Mouse (Mus musculus) heart, embryonic 16.5 days (tissue): ENCODE data around the gene Srp68. TPM values are rescaled to one million over a fixed set of nuclear protein-coding genes. Genes with fewer than 3 reads are reported as not detected.

Experiments used
- ATAC-seq: fragments of 200-750 bp; cut with Nextera tagmentation; replicated peaks from 2 replicates; pipeline ENCODE4 v1.8.0; 2017; ENCODE audit warnings: moderate number of reproducible peaks; ENCODE audit not compliant: insufficient read depth, low FRiP score; ENCODE audit errors: extremely low read depth
- H3K27ac ChIP-seq: fragments of 300-500 bp; sonication (generic); 2 replicates; pipeline ENCODE4 v1.5.1; 2014; ENCODE audit warnings: mild to moderate bottlenecking, low read length, control low read depth, moderate library complexity
- H3K27me3 ChIP-seq: fragments of 300-500 bp; sonication (generic); 2 replicates; pipeline ENCODE4 v1.6.1; 2014; ENCODE audit warnings: low read length, mixed read lengths; ENCODE audit not compliant: control insufficient read depth, insufficient read depth
- H3K36me3 ChIP-seq: fragments of 300-500 bp; sonication (generic); 2 replicates; pipeline ENCODE4 v1.6.1; 2014; ENCODE audit not compliant: control insufficient read depth, insufficient read depth
- H3K4me1 ChIP-seq: fragments of 300-500 bp; sonication (generic); 2 replicates; pipeline ENCODE4 v1.6.1; 2014; ENCODE audit warnings: low read length, mixed read lengths; ENCODE audit not compliant: control insufficient read depth, insufficient read depth
- H3K4me2 ChIP-seq: fragments of 300-500 bp; sonication (generic); 2 replicates; pipeline ENCODE4 v1.6.1; 2014; ENCODE audit warnings: low read depth, mild to moderate bottlenecking, control low read depth, low read length
- H3K4me3 ChIP-seq: fragments of 300-500 bp; sonication (generic); 2 replicates; pipeline ENCODE4 v1.5.1; 2014; ENCODE audit warnings: mild to moderate bottlenecking, control low read depth, low read length
- H3K9ac ChIP-seq: fragments of 300-500 bp; sonication (generic); 2 replicates; pipeline ENCODE4 v1.6.1; 2014; ENCODE audit warnings: low read length, control low read depth
- H3K9me3 ChIP-seq: fragments of 300-500 bp; sonication (generic); replicated peaks from 2 replicates; pipeline ENCODE4 v1.6.1; 2016; ENCODE audit warnings: low read length; ENCODE audit not compliant: control insufficient read depth
- WGBS: fragments of 180-500 bp; shearing (Covaris S2); extraction: QIAGEN DNeasy Blood & Tissue Kit; methylation state at CpG from one replicate; pipeline ENCODE4 v1.1.7; 2014; 5-methylcytosine and 5-hydroxymethylcytosine counted together
- polyA plus RNA-seq: library from polyadenylated mRNA; unstranded; fragments of >200 nt; fragmentation: Nextera tagmentation; extraction: Ambion mirVana; gene quantifications from 2 replicates; pipeline ENCODE4 v1.2.1, GENCODE M21; 2015

The Srp68 gene
- polyA plus RNA-seq, 1 experiment from 2014 or later: 72.3 TPM

- Histone ChIP-seq H3K4me1 (no peaks in the 10 kb centered on the region), H3K27ac (no peak overlapping the region), H3K9me3 (no peaks in the 10 kb centered on the region), H3K36me3 (peaks cover 20% of the 10 kb centered on the region), H3K9ac (no peak overlapping the region), H3K27me3 (no peaks in the 10 kb centered on the region), H3K4me3 (no peak overlapping the region), H3K4me2 (no peak overlapping the region)
- 80% methylated on average over 8 of the region's 8 CpGs for WGBS
- ATAC-seq: no peak
Observed at GRCm38 (mm10) chr11:116209257-116209656, 64.8 kb downstream of the Srp68 start.

GRCm38 (mm10) chr11:116208660-116209059 is 65.4 kb downstream of the Srp68 start:
- H3K36me3 ChIP-seq: peaks cover 20% of the 10 kb centered on the region
- H3K27me3 ChIP-seq: no peaks in the 10 kb centered on the region
- H3K4me1 ChIP-seq: no peaks in the 10 kb centered on the region
- no peaks in the 10 kb centered on the region for H3K9me3 ChIP-seq
- no peak overlapping the region for H3K4me2 ChIP-seq
- H3K27ac ChIP-seq: no peak overlapping the region
- no peak for ATAC-seq
- H3K9ac ChIP-seq: no peak overlapping the region
- WGBS: 79% methylated on average over 3 of the region's 3 CpGs
- no peak overlapping the region for H3K4me3 ChIP-seq

GRCm38 (mm10) chr11:116206678-116207077 is 67.3 kb downstream of the Srp68 start:
- H3K36me3 ChIP-seq: peaks cover 20% of the 10 kb centered on the region
- H3K9ac ChIP-seq: no peak overlapping the region
- 76% methylated on average over 4 of the region's 4 CpGs for WGBS
- no peaks in the 10 kb centered on the region for H3K4me1 ChIP-seq
- H3K4me2 ChIP-seq: no peak overlapping the region
- no peaks in the 10 kb centered on the region for H3K27me3 ChIP-seq
- H3K27ac ChIP-seq: no peak overlapping the region
- H3K4me3 ChIP-seq: no peak overlapping the region
- ATAC-seq: no peak
- no peaks in the 10 kb centered on the region for H3K9me3 ChIP-seq

- Histone ChIP-seq H3K36me3 (peaks cover 20% of the 10 kb centered on the region), H3K27ac (no peak overlapping the region), H3K9me3 (no peaks in the 10 kb centered on the region), H3K4me3 (no peak overlapping the region), H3K4me1 (peaks cover 3% of the 10 kb centered on the region), H3K9ac (no peak overlapping the region), H3K27me3 (no peaks in the 10 kb centered on the region), H3K4me2 (no peak overlapping the region)
- WGBS: 87% methylated on average over 3 of the region's 3 CpGs
- ATAC-seq: no peak
Observed at GRCm38 (mm10) chr11:116203150-116203549, 70.9 kb downstream of the Srp68 start.

GRCm38 (mm10) chr11:116201151-116201550 is 72.9 kb downstream of the Srp68 start:
- Histone ChIP-seq H3K9ac (no peak overlapping the region), H3K27ac (no peak overlapping the region), H3K4me2 (no peak overlapping the region), H3K9me3 (no peaks in the 10 kb centered on the region), H3K36me3 (peaks cover 16% of the 10 kb centered on the region), H3K27me3 (no peaks in the 10 kb centered on the region), H3K4me1 (peaks cover 10% of the 10 kb centered on the region), H3K4me3 (no peak overlapping the region)
- no peak for ATAC-seq
- WGBS: 92% methylated on average over 2 of the region's 2 CpGs

- Histone ChIP-seq H3K4me2 (peak within 1 kb of the TSS; percentile 78), H3K27me3 (no peaks in the 10 kb centered on the region), H3K9me3 (no peaks in the 10 kb centered on the region), H3K4me3 (peak within 1 kb of the TSS; percentile 80), H3K4me1 (peaks cover 13% of the 10 kb centered on the region), H3K27ac (peak within 1 kb of the TSS; percentile 97), H3K36me3 (peaks cover 7% of the 10 kb centered on the region), H3K9ac (peak within 1 kb of the TSS; percentile 92)
- peak; percentile 96 for ATAC-seq
- WGBS: under 1% methylated on average over 62 of the region's 62 CpGs
Observed at GRCm38 (mm10) chr11:116198639-116199531, 75.1 kb downstream of the Srp68 start, which contains the start of the genes Ten1 and Acox1. TSS of gene Ten1 (plus strand) at chr11:116198855. TSS of gene Acox1 (minus strand) at chr11:116199045.

- Histone ChIP-seq H3K4me1 (peaks cover 13% of the 10 kb centered on the region), H3K9me3 (no peaks in the 10 kb centered on the region), H3K4me2 (peak overlapping the region; percentile 78), H3K27me3 (no peaks in the 10 kb centered on the region), H3K4me3 (peak overlapping the region; percentile 80), H3K36me3 (peaks cover 7% of the 10 kb centered on the region), H3K27ac (peak overlapping the region; percentile 86), H3K9ac (peak overlapping the region; percentile 92)
- no peak for ATAC-seq
- 17% methylated on average over 13 of the region's 13 CpGs for WGBS
Observed at GRCm38 (mm10) chr11:116198132-116198531, 75.9 kb downstream of the Srp68 start.

- Histone ChIP-seq H3K4me2 (peak overlapping the region; percentile 78), H3K27ac (no peak overlapping the region), H3K9ac (peak overlapping the region; percentile 92; the same call in 1 of the 2 replicates), H3K4me1 (peaks cover 13% of the 10 kb centered on the region), H3K36me3 (peaks cover 7% of the 10 kb centered on the region), H3K9me3 (no peaks in the 10 kb centered on the region), H3K4me3 (peak overlapping the region; percentile 80), H3K27me3 (no peaks in the 10 kb centered on the region)
- WGBS: 91% methylated on average over 6 of the region's 6 CpGs
- no peak for ATAC-seq
Observed at GRCm38 (mm10) chr11:116197584-116197906, 76.5 kb downstream of the Srp68 start.

- peaks cover 13% of the 10 kb centered on the region for H3K4me1 ChIP-seq
- H3K27me3 ChIP-seq: no peaks in the 10 kb centered on the region
- peak overlapping the region; percentile 80; the same call in 1 of the 2 replicates for H3K4me3 ChIP-seq
- no peak overlapping the region for H3K4me2 ChIP-seq
- WGBS: 92% methylated on average over 18 of the region's 18 CpGs
- no peak overlapping the region for H3K9ac ChIP-seq
- H3K9me3 ChIP-seq: no peaks in the 10 kb centered on the region
- ATAC-seq: no peak
- H3K36me3 ChIP-seq: peaks cover 7% of the 10 kb centered on the region
- H3K27ac ChIP-seq: no peak overlapping the region
Observed at GRCm38 (mm10) chr11:116196866-116197583, 77.0 kb downstream of the Srp68 start.
